Mouse (Mus musculus): ENCODE measurements around the gene Ptpa. TPM values are rescaled to one million over a fixed set of nuclear protein-coding genes. Genes with fewer than 3 reads are reported as not detected.
A peak's percentile ranks its signal among the peaks of the same experiment; 100 is the strongest.

The Ptpa gene
- polyA plus RNA-seq, 1 experiment from 2014 or later = 88.0 TPM

DNA sequence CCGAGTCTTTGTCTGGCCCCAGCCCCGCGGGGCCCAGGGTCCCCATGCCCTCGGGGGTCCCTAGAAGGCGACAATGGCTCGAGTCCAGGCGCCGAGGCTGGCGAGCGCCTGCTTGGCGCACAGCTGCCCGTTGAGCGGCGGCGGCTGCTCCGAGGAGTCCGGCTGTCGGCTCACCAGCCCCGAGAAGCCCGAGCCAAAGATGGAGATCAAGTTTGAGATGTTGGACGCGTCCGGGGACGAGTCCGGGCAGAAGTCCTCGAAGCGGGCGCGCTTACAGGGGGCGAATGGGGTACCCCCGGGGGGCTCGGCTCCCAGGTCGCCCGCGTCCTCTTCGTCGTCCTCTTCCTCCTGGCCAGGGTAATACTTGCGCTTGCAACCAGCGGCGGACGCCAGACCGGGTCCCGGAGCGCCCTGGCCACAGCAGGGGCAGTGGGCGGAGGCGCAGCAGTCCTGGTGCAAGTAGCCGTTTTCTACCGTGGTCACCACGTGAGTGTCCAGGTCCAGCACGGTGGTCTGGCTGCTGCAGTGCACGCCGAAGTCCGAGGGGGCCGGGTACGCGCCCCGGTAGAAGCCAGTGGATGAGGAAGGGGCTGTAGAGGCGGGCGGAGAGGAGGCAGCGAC lies 57.0 kb downstream of the Ptpa start:
- Histone ChIP-seq H3K9ac (replicated peaks; ENCODE audit: low read depth) (peak overlapping the region; percentile 98), H3K27me3 (replicated peaks; ENCODE audit: insufficient read depth, low read length) (no peaks in the 10 kb centered on the region), H3K4me3 (ENCODE audit: low read depth, low read length) (peak overlapping the region; percentile 87), H3K4me2 (replicated peaks; ENCODE audit: low read depth, low read length) (peak overlapping the region; percentile 93), H3K27ac (ENCODE audit: low read length) (peak overlapping the region; percentile 99), H3K9me3 (ENCODE audit: low read length) (no peaks in the 10 kb centered on the region), H3K36me3 (ENCODE audit: insufficient read depth, low read length) (no peaks in the 10 kb centered on the region), H3K4me1 (ENCODE audit: insufficient read depth, low read depth, low read length) (peaks cover 6% of the 10 kb centered on the region; the same call in 1 of the 2 replicates)
- WGBS = under 1% methylated on average over 49 of the region's 60 CpGs
- ATAC-seq (no peak), DNase-seq (ENCODE audit: low spot score) (peak; percentile 48)
- TF ChIP-seq EP300 (IDR thresholded peaks at IDR 0.05) (no peak), CTCF (IDR thresholded peaks at IDR 0.05) (no peak)

DNA sequence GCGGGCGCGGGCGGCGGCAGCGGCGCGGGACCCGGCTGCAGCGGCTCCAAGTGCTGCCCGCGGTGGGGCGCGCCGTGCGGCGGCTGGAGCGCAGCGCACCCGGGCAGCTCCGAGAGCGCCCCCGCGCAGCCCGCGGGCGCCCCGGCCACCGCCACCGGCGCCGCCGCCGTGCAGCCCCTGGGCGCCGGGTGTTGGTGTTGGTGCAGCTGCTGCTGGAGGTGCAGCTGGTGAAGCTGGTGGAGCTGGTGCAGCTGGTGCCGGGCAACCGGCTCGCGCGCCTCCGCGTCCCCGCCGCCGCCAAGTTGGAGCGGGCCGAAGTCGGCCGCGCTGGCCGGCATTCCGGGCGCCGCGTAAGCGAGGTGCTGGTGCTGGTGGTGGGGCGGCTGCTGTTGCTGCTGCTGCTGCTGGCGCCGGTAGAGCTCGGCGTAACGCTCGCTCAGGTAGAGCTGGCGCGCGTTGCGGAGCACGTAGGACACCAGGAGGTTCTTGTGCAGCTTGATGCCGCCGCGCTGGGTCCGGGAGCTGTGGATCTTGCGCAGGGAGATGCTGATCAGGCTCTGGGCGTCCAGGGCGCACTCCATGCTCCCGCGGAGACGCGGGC lies 57.7 kb downstream of the Ptpa start:
- Histone ChIP-seq H3K4me1 (ENCODE audit: insufficient read depth, low read depth, low read length) (peaks cover 6% of the 10 kb centered on the region; the same call in 1 of the 2 replicates), H3K27ac (ENCODE audit: low read length) (peak overlapping the region; percentile 99), H3K9ac (replicated peaks; ENCODE audit: low read depth) (peak overlapping the region; percentile 98), H3K4me2 (replicated peaks; ENCODE audit: low read depth, low read length) (peak overlapping the region; percentile 93), H3K4me3 (ENCODE audit: low read depth, low read length) (peak overlapping the region; percentile 87), H3K36me3 (ENCODE audit: insufficient read depth, low read length) (no peaks in the 10 kb centered on the region), H3K9me3 (ENCODE audit: low read length) (no peaks in the 10 kb centered on the region), H3K27me3 (replicated peaks; ENCODE audit: insufficient read depth, low read length) (no peaks in the 10 kb centered on the region)
- under 1% methylated on average over 60 of the region's 80 CpGs for WGBS
- TF ChIP-seq CTCF (IDR thresholded peaks at IDR 0.05) = no peak
- no peak for TF ChIP-seq EP300 (IDR thresholded peaks at IDR 0.05)
- ATAC-seq (peak; percentile 4; the same call in 1 of the 2 replicates), DNase-seq (ENCODE audit: low spot score) (peak; percentile 62)

- Histone ChIP-seq H3K9me3 (ENCODE audit: low read length) (no peaks in the 10 kb centered on the region), H3K27me3 (replicated peaks; ENCODE audit: insufficient read depth, low read length) (no peaks in the 10 kb centered on the region), H3K4me3 (ENCODE audit: low read depth, low read length) (peak within 1 kb of the TSS; percentile 87), H3K4me1 (ENCODE audit: insufficient read depth, low read depth, low read length) (peaks cover 6% of the 10 kb centered on the region; the same call in 1 of the 2 replicates), H3K36me3 (ENCODE audit: insufficient read depth, low read length) (no peaks in the 10 kb centered on the region), H3K9ac (replicated peaks; ENCODE audit: low read depth) (peak within 1 kb of the TSS; percentile 98), H3K4me2 (replicated peaks; ENCODE audit: low read depth, low read length) (peak within 1 kb of the TSS; percentile 93), H3K27ac (ENCODE audit: low read length) (peak within 1 kb of the TSS; percentile 99)
- ATAC-seq (peak; percentile 86), DNase-seq (ENCODE audit: low spot score) (peak; percentile 98)
- under 1% methylated on average over 33 of the region's 37 CpGs for WGBS
- peak; percentile 35 for TF ChIP-seq CTCF (IDR thresholded peaks at IDR 0.05)
- no peak for TF ChIP-seq EP300 (IDR thresholded peaks at IDR 0.05)
Observed at GRCm38 (mm10) chr2:30474039-30474438, 58.2 kb downstream of the Ptpa start, which contains the start of gene Ier5l. Ier5l (minus strand) TSS chr2:30474219.

DNA sequence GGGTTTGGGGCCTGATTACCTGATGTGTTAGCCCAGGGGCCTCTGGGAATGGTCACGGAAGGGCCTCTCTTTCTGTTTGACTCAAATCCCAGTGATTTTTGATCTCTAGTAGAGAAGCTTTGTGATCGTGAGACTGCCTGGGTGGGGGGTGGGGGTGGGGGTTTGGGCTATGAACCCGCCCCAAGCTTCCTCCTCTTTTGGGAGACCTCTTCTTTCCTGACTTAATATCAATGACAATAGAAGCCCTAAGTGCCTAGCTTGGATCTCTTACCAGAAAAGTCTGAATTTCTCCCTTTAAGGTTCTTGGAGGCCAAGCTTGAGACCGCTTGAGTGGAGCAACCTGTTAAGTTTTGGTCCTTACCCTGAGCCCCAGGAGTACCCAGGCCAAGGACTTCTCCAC lies 58.9 kb downstream of the Ptpa start:
- Histone ChIP-seq H3K27ac (ENCODE audit: low read length) (no peak overlapping the region), H3K4me2 (replicated peaks; ENCODE audit: low read depth, low read length) (peak overlapping the region; percentile 93), H3K9ac (replicated peaks; ENCODE audit: low read depth) (no peak overlapping the region), H3K36me3 (ENCODE audit: insufficient read depth, low read length) (no peaks in the 10 kb centered on the region), H3K9me3 (ENCODE audit: low read length) (no peaks in the 10 kb centered on the region), H3K4me1 (ENCODE audit: insufficient read depth, low read depth, low read length) (peaks cover 6% of the 10 kb centered on the region; the same call in 1 of the 2 replicates), H3K4me3 (ENCODE audit: low read depth, low read length) (peak overlapping the region; percentile 87; the same call in 1 of the 2 replicates), H3K27me3 (replicated peaks; ENCODE audit: insufficient read depth, low read length) (no peaks in the 10 kb centered on the region)
- WGBS = 36% methylated on average over 4 of the region's 4 CpGs
- ATAC-seq (no peak), DNase-seq (ENCODE audit: low spot score) (no peak)
- TF ChIP-seq EP300 (IDR thresholded peaks at IDR 0.05) (no peak), CTCF (IDR thresholded peaks at IDR 0.05) (no peak)

DNA sequence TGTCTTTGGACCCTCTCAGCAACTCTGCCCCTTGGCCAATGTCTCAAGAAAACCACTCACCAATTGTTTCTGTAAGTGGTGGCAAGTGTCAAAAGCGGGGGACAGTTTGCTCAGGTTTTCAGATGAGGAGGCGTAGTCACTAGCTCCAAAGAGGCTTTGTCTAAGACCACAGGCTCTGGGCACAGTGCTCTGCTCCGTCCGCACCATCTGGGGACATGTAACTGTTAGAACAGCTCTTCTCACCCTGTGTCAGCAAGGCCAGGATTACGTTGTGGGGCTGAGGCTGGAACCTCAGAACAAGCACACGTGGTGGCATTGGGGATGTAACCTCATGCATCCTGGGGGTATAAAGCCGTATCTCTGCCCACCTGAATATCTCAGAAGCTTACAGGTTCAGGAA lies 59.6 kb downstream of the Ptpa start:
- no peak overlapping the region for H3K4me3 ChIP-seq (ENCODE audit: low read depth, low read length)
- ATAC-seq (no peak), DNase-seq (ENCODE audit: low spot score) (no peak)
- no peak overlapping the region for H3K4me2 ChIP-seq (replicated peaks; ENCODE audit: low read depth, low read length)
- 85% methylated on average over 7 of the region's 7 CpGs for WGBS
- TF ChIP-seq CTCF (IDR thresholded peaks at IDR 0.05) (no peak), EP300 (IDR thresholded peaks at IDR 0.05) (no peak)
- peaks cover 6% of the 10 kb centered on the region; the same call in 1 of the 2 replicates for H3K4me1 ChIP-seq (ENCODE audit: insufficient read depth, low read depth, low read length)
- no peak overlapping the region for H3K27ac ChIP-seq (ENCODE audit: low read length)
- H3K9me3 ChIP-seq (ENCODE audit: low read length) = no peaks in the 10 kb centered on the region
- no peak overlapping the region for H3K9ac ChIP-seq (replicated peaks; ENCODE audit: low read depth)
- no peaks in the 10 kb centered on the region for H3K27me3 ChIP-seq (replicated peaks; ENCODE audit: insufficient read depth, low read length)
- no peaks in the 10 kb centered on the region for H3K36me3 ChIP-seq (ENCODE audit: insufficient read depth, low read length)

DNA sequence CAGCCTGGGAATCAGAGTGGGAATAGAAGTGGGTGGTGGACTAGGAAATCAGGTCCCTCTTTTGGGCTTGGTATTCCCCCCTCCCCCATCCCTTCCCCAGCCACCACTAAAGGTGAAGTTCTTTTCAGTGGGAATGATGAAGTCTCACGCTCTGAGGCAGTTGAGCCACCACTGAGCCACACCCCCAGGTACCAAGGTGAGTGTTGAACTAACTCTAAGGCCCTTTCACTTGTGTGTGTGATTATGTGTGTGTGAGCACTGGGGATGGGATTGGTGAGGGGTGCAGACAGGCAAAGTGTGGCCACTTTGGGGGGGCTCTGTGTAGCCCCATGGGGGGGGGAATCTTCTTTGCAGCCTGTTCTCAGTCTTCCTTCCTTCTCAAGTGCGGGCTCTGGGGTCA lies 60.4 kb downstream of the Ptpa start:
- Histone ChIP-seq H3K27me3 (replicated peaks; ENCODE audit: insufficient read depth, low read length) (no peaks in the 10 kb centered on the region), H3K36me3 (ENCODE audit: insufficient read depth, low read length) (no peaks in the 10 kb centered on the region), H3K27ac (ENCODE audit: low read length) (no peak overlapping the region), H3K9ac (replicated peaks; ENCODE audit: low read depth) (no peak overlapping the region), H3K9me3 (ENCODE audit: low read length) (no peaks in the 10 kb centered on the region), H3K4me1 (ENCODE audit: insufficient read depth, low read depth, low read length) (peaks cover 6% of the 10 kb centered on the region; the same call in 1 of the 2 replicates), H3K4me3 (ENCODE audit: low read depth, low read length) (no peak overlapping the region), H3K4me2 (replicated peaks; ENCODE audit: low read depth, low read length) (no peak overlapping the region)
- ATAC-seq = no peak
- WGBS = 48% methylated on average over 2 of the region's 2 CpGs
- no peak for DNase-seq (ENCODE audit: low spot score)
- TF ChIP-seq EP300 (IDR thresholded peaks at IDR 0.05) = no peak
- TF ChIP-seq CTCF (IDR thresholded peaks at IDR 0.05) = no peak

Data from lung, postnatal 0 days (tissue).